Mouse (Mus musculus) cortical plate, adult 2 months (tissue): ENCODE results near the gene Foxn3. TPM values are rescaled to one million over a fixed set of nuclear protein-coding genes. Genes with fewer than 3 reads are reported as not detected.
A peak's percentile ranks its signal among the peaks of the same experiment; 100 is the strongest.

Source experiments
- H3K27ac ChIP-seq: fragments of 200-500 bp; 2 replicates; pipeline ENCODE4 v1.5.1; 2012; ENCODE audit warnings: low read length, control low read depth, inconsistent platforms; ENCODE audit not compliant: insufficient read depth
- H3K4me1 ChIP-seq: fragments of 200-500 bp; 2 replicates; pipeline ENCODE4 v1.6.1; 2011; ENCODE audit warnings: low read length; ENCODE audit not compliant: control insufficient read depth, insufficient read depth
- H3K4me3 ChIP-seq: fragments of 200-500 bp; 2 replicates; pipeline ENCODE4 v1.5.1; 2011; ENCODE audit warnings: mild to moderate bottlenecking, low read length, control low read depth; ENCODE audit not compliant: insufficient read depth
- CTCF ChIP-seq: fragments of 200-500 bp; IDR thresholded peaks from 2 replicates; pipeline ENCODE4 v1.5.1; 2011; ENCODE audit warnings: mild to moderate bottlenecking, control low read depth, low read length; ENCODE audit not compliant: insufficient read depth; ENCODE audit errors: extremely low read depth
- POLR2A ChIP-seq: fragments of 200-500 bp; IDR thresholded peaks from 2 replicates; pipeline ENCODE4 v1.6.1; 2011; ENCODE audit warnings: mild to moderate bottlenecking, low read length, control low read depth; ENCODE audit not compliant: insufficient read depth; ENCODE audit errors: extremely low read depth
- polyA plus RNA-seq: library from polyadenylated mRNA; depleted of rRNA; stranded (reverse); fragments of >200 nt; gene quantifications from 2 replicates; pipeline ENCODE4 v1.2.3, GENCODE M21; 2012

Foxn3 gene
- polyA plus RNA-seq, 1 experiment: 24.9 TPM

- Histone ChIP-seq H3K4me1 (peaks cover 6% of the 10 kb centered on the region), H3K4me3 (no peak overlapping the region), H3K27ac (no peak overlapping the region)
- TF ChIP-seq POLR2A (no peak), CTCF (no peak)
Observed at GRCm38 (mm10) chr12:99286662-99287061, 276.7 kb downstream of the Foxn3 start.

- no peak for TF ChIP-seq CTCF
- TF ChIP-seq POLR2A: no peak
- Histone ChIP-seq H3K27ac (no peak overlapping the region), H3K4me1 (peaks cover 6% of the 10 kb centered on the region), H3K4me3 (no peak overlapping the region)
Observed at GRCm38 (mm10) chr12:99285656-99286055, 277.7 kb downstream of the Foxn3 start.

- Histone ChIP-seq H3K4me1 (peaks cover 6% of the 10 kb centered on the region), H3K27ac (peak overlapping the region; percentile 25; the same call in 1 of the 2 replicates), H3K4me3 (no peak overlapping the region)
- TF ChIP-seq CTCF (no peak), POLR2A (no peak)
Observed at GRCm38 (mm10) chr12:99285199-99285598, 278.2 kb downstream of the Foxn3 start.

GRCm38 (mm10) chr12:99284419-99285069, 278.8 kb downstream of the Foxn3 start:
- Histone ChIP-seq H3K4me1 (peaks cover 6% of the 10 kb centered on the region), H3K27ac (peak overlapping the region; percentile 48; the same call in 1 of the 2 replicates), H3K4me3 (no peak overlapping the region)
- TF ChIP-seq POLR2A (no peak), CTCF (no peak)

- Histone ChIP-seq H3K4me3 (no peak overlapping the region), H3K27ac (no peak overlapping the region), H3K4me1 (peaks cover 4% of the 10 kb centered on the region)
- TF ChIP-seq POLR2A (no peak), CTCF (no peak)
Observed at GRCm38 (mm10) chr12:99280826-99281225, 282.6 kb downstream of the Foxn3 start.

- TF ChIP-seq CTCF (no peak), POLR2A (no peak)
- Histone ChIP-seq H3K4me1 (peaks cover 2% of the 10 kb centered on the region), H3K4me3 (no peak overlapping the region), H3K27ac (no peak overlapping the region)
Observed at GRCm38 (mm10) chr12:99280291-99280690, 283.1 kb downstream of the Foxn3 start.

- Histone ChIP-seq H3K4me3 (no peak overlapping the region), H3K4me1 (peaks cover 2% of the 10 kb centered on the region), H3K27ac (no peak overlapping the region)
- TF ChIP-seq POLR2A (no peak), CTCF (no peak)
Observed at GRCm38 (mm10) chr12:99279426-99279825, 284.0 kb downstream of the Foxn3 start.

- TF ChIP-seq POLR2A (no peak), CTCF (no peak)
- Histone ChIP-seq H3K4me3 (no peak overlapping the region), H3K4me1 (no peaks in the 10 kb centered on the region; the same call in 1 of the 2 replicates), H3K27ac (no peak overlapping the region)
Observed at GRCm38 (mm10) chr12:99274589-99274988, 288.8 kb downstream of the Foxn3 start.

- H3K27ac ChIP-seq: no peak overlapping the region
- no peaks in the 10 kb centered on the region; the same call in 1 of the 2 replicates for H3K4me1 ChIP-seq
- TF ChIP-seq CTCF (no peak), POLR2A (no peak)
- no peak overlapping the region for H3K4me3 ChIP-seq
Observed at GRCm38 (mm10) chr12:99269396-99269795, 294.0 kb downstream of the Foxn3 start.

GRCm38 (mm10) chr12:99268954-99269353, 294.4 kb downstream of the Foxn3 start:
- peaks cover under 1% of the 10 kb centered on the region for H3K4me1 ChIP-seq
- no peak for TF ChIP-seq POLR2A
- TF ChIP-seq CTCF: no peak
- no peak overlapping the region for H3K4me3 ChIP-seq
- H3K27ac ChIP-seq: no peak overlapping the region
